ENCODE assay signal across 15 mouse cellular contexts in genomic region chrX:103371221-103371620, GRCm38 (mm10). TPM values are rescaled to one million over a fixed set of nuclear protein-coding genes. Genes with fewer than 3 reads are reported as not detected.
A peak's percentile ranks its signal among the peaks of the same experiment; 100 is the strongest.
DNase-seq lines count a peak whose midpoint lies in the region; ATAC-seq and TF ChIP-seq lines count a peak whose summit lies in the region.
"Had no signal": no experiment of that assay in that cellular context is flagged by ENCODE, and none has a peak within 500 bp of the region (broad histone marks: within the 10 kb centered on the region; RNA-seq: fewer than 3 reads in every experiment).

No protein-coding gene starts in this region.

- no peaks in the 10 kb centered on the region for H3K27me3 ChIP-seq in liver, adult 2 months (ENCODE audit: control insufficient read depth, insufficient read depth, low read length)
- H3K27me3 ChIP-seq in liver, embryonic 12.5 days (replicated peaks) = peaks cover 20% of the 10 kb centered on the region; the same call in 1 of the 2 replicates
- H3K27me3 ChIP-seq in midbrain, embryonic 13.5 days = peaks cover 56% of the 10 kb centered on the region
- H3K27me3 ChIP-seq: stomach, embryonic 15.5 days had no signal

- no peak overlapping the region for H3K4me2 ChIP-seq in liver, embryonic 12.5 days
- no peak overlapping the region for H3K4me2 ChIP-seq in midbrain, embryonic 13.5 days (replicated peaks)
- H3K4me2 ChIP-seq: liver, embryonic 13.5 days; stomach, embryonic 15.5 days had no signal

- TF ChIP-seq CTCF in liver, adult 2 months (IDR thresholded peaks at IDR 0.05; ENCODE audit: low read depth, low read length) = peak; percentile 40; the same call in 1 of the 2 replicates
- 0 out of 2 replicates have a peak, but pooled peaks have one; percentile 21 for TF ChIP-seq CTCF in brain, embryonic 14.5 days (IDR thresholded peaks at IDR 0.05; ENCODE audit: borderline replicate concordance, extremely low read depth, insufficient read depth, insufficient read length)

- no peaks in the 10 kb centered on the region for H3K36me3 ChIP-seq in liver, adult 2 months (ENCODE audit: control insufficient read depth, insufficient read depth, low read length)
- H3K36me3 ChIP-seq in liver, embryonic 12.5 days = no peaks in the 10 kb centered on the region
- H3K36me3 ChIP-seq in midbrain, embryonic 13.5 days = no peaks in the 10 kb centered on the region
- H3K36me3 ChIP-seq: liver, embryonic 13.5 days; stomach, embryonic 15.5 days had no signal

- no peak for TF ChIP-seq POLR2A in liver, adult 2 months (IDR thresholded peaks at IDR 0.05; ENCODE audit: extremely low read depth, insufficient read depth, low read length)
- no peak for TF ChIP-seq POLR2A in brain, embryonic 14.5 days (IDR thresholded peaks at IDR 0.05; ENCODE audit: borderline replicate concordance, extremely low read depth, insufficient read depth, insufficient read length, poor library complexity, severe bottlenecking)

- H3K9me3 ChIP-seq in liver, embryonic 12.5 days (replicated peaks) = no peaks in the 10 kb centered on the region
- no peaks in the 10 kb centered on the region for H3K9me3 ChIP-seq in midbrain, embryonic 13.5 days
- H3K9me3 ChIP-seq: liver, embryonic 13.5 days; stomach, embryonic 15.5 days had no signal

- H3K27ac ChIP-seq in liver, adult 2 months (replicated peaks; ENCODE audit: insufficient read depth, low read depth, low read length) = no peak overlapping the region
- no peak overlapping the region for H3K27ac ChIP-seq in liver, embryonic 12.5 days
- no peak overlapping the region for H3K27ac ChIP-seq in midbrain, embryonic 13.5 days
- H3K27ac ChIP-seq: liver, embryonic 13.5 days; stomach, embryonic 15.5 days had no signal

- H3K79me2 ChIP-seq in liver, adult 2 months (ENCODE audit: control insufficient read depth, insufficient read depth, low read length) = no peaks in the 10 kb centered on the region

- no peak overlapping the region for H3K9ac ChIP-seq in liver, adult 2 months (ENCODE audit: low read depth, low read length)
- no peak overlapping the region for H3K9ac ChIP-seq in liver, embryonic 12.5 days
- no peak overlapping the region for H3K9ac ChIP-seq in midbrain, embryonic 13.5 days (replicated peaks)
- H3K9ac ChIP-seq: liver, embryonic 13.5 days; stomach, embryonic 15.5 days had no signal

- no peaks in the 10 kb centered on the region for H3K4me1 ChIP-seq in liver, adult 2 months (ENCODE audit: control insufficient read depth, insufficient read depth, low read length)
- no peaks in the 10 kb centered on the region for H3K4me1 ChIP-seq in liver, embryonic 12.5 days
- H3K4me1 ChIP-seq in midbrain, embryonic 13.5 days (replicated peaks) = 0 out of 2 replicates have a peak, but pooled peaks cover 1% of the 10 kb centered on the region
- H3K4me1 ChIP-seq: liver, embryonic 13.5 days; stomach, embryonic 15.5 days had no signal

- no peak overlapping the region for H3K4me3 ChIP-seq in liver, adult 2 months (ENCODE audit: insufficient read depth, low read depth, low read length)
- H3K4me3 ChIP-seq in liver, embryonic 12.5 days = no peak overlapping the region
- H3K4me3 ChIP-seq in midbrain, embryonic 13.5 days (replicated peaks) = no peak overlapping the region
- H3K4me3 ChIP-seq: erythroblast, embryonic 14.5 days; liver, embryonic 13.5 days; stomach, embryonic 15.5 days had no signal

- peak; percentile 10 for DNase-seq in adrenal gland, postnatal 14 days
- no peak for DNase-seq in adrenal gland, adult 2 months
- peak; percentile 67 for DNase-seq in liver, adult 2 months (ENCODE audit: extremely low read depth, low read depth, low spot score)
- DNase-seq in brain, embryonic 14.5 days (ENCODE audit: low read depth) = peak; percentile 5
- DNase-seq in lung, postnatal 36 days = peak; percentile 9
- DNase-seq in frontal cortex, postnatal 36 days (ENCODE audit: low spot score in 2 of 2) = no peak
- DNase-seq: gastrocnemius, postnatal 25 days; liver, embryonic 13.5 days had no signal

- no peak for ATAC-seq in liver, embryonic 12.5 days
- ATAC-seq in midbrain, embryonic 13.5 days = no peak

- WGBS in liver, adult 2 months = 15% methylated on average over 2 of the region's 2 CpGs
- WGBS in liver, embryonic 12.5 days (ENCODE audit: insufficient replicate concordance) = 35% methylated on average over 2 of the region's 2 CpGs
- WGBS in midbrain, embryonic 13.5 days = 82% methylated on average over 2 of the region's 2 CpGs

RNA-seq across cellular contexts. Expression of gene Chic1, which starts 14.9 kb away (rescaled TPM):
- 5.5 and 5.7 TPM in 2 replicates for total RNA-seq in adrenal gland, postnatal 14 days (2021)
- total RNA-seq in adrenal gland, adult 2 months (2021) = 1 to 10 TPM; 4.2 to 7.9 TPM
- 0.15 and 0.17 TPM in 2 replicates for polyA plus RNA-seq in adrenal gland, adult 2 months (2012; rRNA removed)
- total RNA-seq in liver, adult 2 months (2014; rRNA removed) = 4.6 and 6.3 TPM in 2 replicates
- 0.70 and 0.97 TPM in 2 replicates for polyA plus RNA-seq in liver, adult 2 months (2012; rRNA removed)
- 0.69 and 0.71 TPM in 2 replicates for polyA plus RNA-seq in liver, embryonic 12.5 days (2016; fragmentation: Nextera tagmentation; extraction: Ambion mirVana)
- 7.0 and 8.7 TPM in 2 replicates for polyA plus RNA-seq in brain, embryonic 14.5 days (2012; rRNA removed)
- 8.4 and 8.9 TPM in 2 replicates for polyA plus RNA-seq in midbrain, embryonic 13.5 days (2015; fragmentation: Nextera tagmentation; extraction: Ambion mirVana)
- polyA plus RNA-seq: erythroblast, embryonic 14.5 days had no signal

RNA-seq across cellular contexts. Expression of gene Tsx, which starts 43.0 kb away (rescaled TPM):
- not detected in 2 replicates for total RNA-seq in adrenal gland, postnatal 14 days (2021)
- total RNA-seq in adrenal gland, adult 2 months (2021) = not detected
- not detected in 2 replicates for polyA plus RNA-seq in adrenal gland, adult 2 months (2012; rRNA removed)
- not detected in 2 replicates for total RNA-seq in liver, adult 2 months (2014; rRNA removed)
- polyA plus RNA-seq in liver, adult 2 months (2012; rRNA removed) = 0.11 TPM in 1 of 2 replicates, not detected in the other
- polyA plus RNA-seq in liver, embryonic 12.5 days (2016; fragmentation: Nextera tagmentation; extraction: Ambion mirVana) = not detected in 2 replicates
- 1.2 and 1.4 TPM in 2 replicates for polyA plus RNA-seq in brain, embryonic 14.5 days (2012; rRNA removed)
- polyA plus RNA-seq in midbrain, embryonic 13.5 days (2015; fragmentation: Nextera tagmentation; extraction: Ambion mirVana) = 0.34 and 0.35 TPM in 2 replicates
- total RNA-seq: gastrocnemius, postnatal 25 days; heart, postnatal 25 days had no signal
- polyA plus RNA-seq: erythroblast, embryonic 14.5 days; liver, embryonic 13.5 days had no signal

RNA-seq across cellular contexts. Expression of gene Cdx4, which starts 50.0 kb away (rescaled TPM):
- total RNA-seq in adrenal gland, postnatal 14 days (2021) = not detected in 2 replicates
- total RNA-seq in adrenal gland, adult 2 months (2021) = not detected
- polyA plus RNA-seq in adrenal gland, adult 2 months (2012; rRNA removed) = 0.04 TPM in 1 of 2 replicates, not detected in the other
- total RNA-seq in liver, adult 2 months (2014; rRNA removed) = 0.09 and 0.27 TPM in 2 replicates
- 0.05 and 0.25 TPM in 2 replicates for polyA plus RNA-seq in liver, adult 2 months (2012; rRNA removed)
- not detected in 2 replicates for polyA plus RNA-seq in liver, embryonic 12.5 days (2016; fragmentation: Nextera tagmentation; extraction: Ambion mirVana)
- not detected in 2 replicates for polyA plus RNA-seq in brain, embryonic 14.5 days (2012; rRNA removed)
- not detected in 2 replicates for polyA plus RNA-seq in midbrain, embryonic 13.5 days (2015; fragmentation: Nextera tagmentation; extraction: Ambion mirVana)
- total RNA-seq: adrenal gland, adult 18-20 months; gastrocnemius, postnatal 25 days; heart, postnatal 25 days; layer of hippocampus, postnatal 14 days had no signal
- polyA plus RNA-seq: erythroblast, embryonic 14.5 days; liver, embryonic 13.5 days; stomach, embryonic 15.5 days had no signal

RNA-seq across cellular contexts. Expression of gene Gm26992, which starts 50.6 kb away (rescaled TPM):
- not detected in 2 replicates for total RNA-seq in adrenal gland, postnatal 14 days (2021)
- total RNA-seq in adrenal gland, adult 2 months (2021) = not detected
- polyA plus RNA-seq in adrenal gland, adult 2 months (2012; rRNA removed) = not detected in 2 replicates
- not detected in 2 replicates for total RNA-seq in liver, adult 2 months (2014; rRNA removed)
- not detected in 2 replicates for polyA plus RNA-seq in liver, adult 2 months (2012; rRNA removed)
- not detected in 2 replicates for polyA plus RNA-seq in liver, embryonic 12.5 days (2016; fragmentation: Nextera tagmentation; extraction: Ambion mirVana)
- polyA plus RNA-seq in brain, embryonic 14.5 days (2012; rRNA removed) = 0.28 and 0.56 TPM in 2 replicates
- not detected in 2 replicates for polyA plus RNA-seq in midbrain, embryonic 13.5 days (2015; fragmentation: Nextera tagmentation; extraction: Ambion mirVana)
- total RNA-seq: adrenal gland, adult 18-20 months; gastrocnemius, postnatal 25 days; heart, postnatal 25 days had no signal
- polyA plus RNA-seq: erythroblast, embryonic 14.5 days; liver, embryonic 13.5 days; stomach, embryonic 15.5 days had no signal

Comparison
In these comparisons a context has a peak if more than half of its experiments do, and no peak if none do; other contexts are left out.
1. DNase-seq: peak in adrenal gland, postnatal 14 days (single experiment), liver, adult 2 months (single experiment), brain, embryonic 14.5 days (single experiment) and lung, postnatal 36 days (single experiment); none in adrenal gland, adult 2 months (single experiment) and frontal cortex, postnatal 36 days (0 of 2).